Mouse (Mus musculus) megakaryocyte, adult 5-6 weeks (primary cell): ENCODE results near the gene Tubgcp4. TPM values are rescaled to one million over a fixed set of nuclear protein-coding genes. Genes with fewer than 3 reads are reported as not detected.
"Not testable (repeated sequence)": the region's sequence is repeated elsewhere in the genome, so short reads cannot be mapped to it uniquely, and the experiment has no call there.

Experiments used
- ATAC-seq: 2 replicates; pipeline ENCODE4 v1.8.0; 2016; ENCODE audit warnings: mild to moderate bottlenecking, inconsistent platforms; ENCODE audit not compliant: poor library complexity, severe bottlenecking
- total RNA-seq, 2 experiments: library from RNA; stranded (forward) in 1 of 2; stranded (reverse) in 1 of 2; fragments of 153-499, 151-499 nt in 1 of 2; fragments of 221-1000, 200-1000 nt in 1 of 2; gene quantifications; 2 replicates each; pipeline versions ENCODE4 v1.2.3 to v1.2.4; 2015 to 2017

Tubgcp4 gene
- 45.1 and 45.5 TPM in 2 replicates for total RNA-seq (2015)
- 34.3 and 42.9 TPM in 2 replicates for total RNA-seq (2017)

DNA sequence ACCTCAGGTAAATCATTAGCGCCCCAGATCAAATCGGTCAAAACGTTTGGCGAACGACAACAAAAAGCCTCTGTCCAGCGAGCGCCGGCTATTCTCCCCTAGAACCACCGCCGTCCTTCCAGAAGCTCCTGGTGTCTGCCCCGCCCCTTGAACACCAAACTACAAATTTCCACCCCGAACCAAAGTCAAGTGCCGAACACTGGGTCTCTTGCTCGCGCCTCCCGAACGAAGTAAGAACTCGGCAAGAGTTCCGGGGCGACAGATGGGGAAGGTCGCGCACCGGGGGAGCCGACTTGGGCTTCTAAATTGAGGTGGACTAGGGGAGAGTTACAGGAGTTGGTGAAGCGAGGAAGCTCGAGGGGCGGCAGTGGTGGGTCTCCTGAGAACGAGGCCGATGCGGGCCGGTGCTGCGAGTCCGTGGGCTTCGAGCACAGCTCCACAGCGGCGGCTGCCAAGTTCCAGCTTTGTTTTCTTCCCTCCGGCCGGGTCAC, at the start of gene Tubgcp4:
Tubgcp4 (plus strand) TSS at position 174 of the 491 bp plus-strand sequence.
- ATAC-seq, result peak; percentile 36

GRCm38 (mm10) chr2:121126302-121126701, 44.2 kb upstream of the Tubgcp4 start:
- ATAC-seq, result not testable (repeated sequence)

GRCm38 (mm10) chr2:121127536-121127935, 42.9 kb upstream of the Tubgcp4 start:
- ATAC-seq, result no peak

- no peak for ATAC-seq
Measured at GRCm38 (mm10) chr2:121128865-121129620, 41.4 kb upstream of the Tubgcp4 start.

DNA sequence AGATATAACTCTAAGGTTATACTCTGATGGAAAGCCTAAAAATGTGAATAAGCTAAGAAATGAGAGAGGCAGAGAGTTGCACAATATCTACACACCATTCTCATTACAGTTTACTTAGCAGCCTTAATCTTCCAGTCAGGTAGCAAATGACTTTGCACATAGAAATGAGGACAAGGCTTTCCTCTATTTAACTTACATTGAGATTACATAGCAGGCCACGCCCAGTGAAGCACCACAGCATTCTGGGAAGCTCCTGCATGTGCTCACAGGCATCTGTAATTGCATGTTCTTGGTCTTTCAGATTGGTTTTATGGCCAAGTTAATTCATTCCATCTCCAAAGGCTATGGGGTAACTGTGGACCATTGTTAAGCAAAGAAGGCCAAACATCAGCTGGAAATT, 37.6 kb upstream of the Tubgcp4 start:
- no peak for ATAC-seq

DNA sequence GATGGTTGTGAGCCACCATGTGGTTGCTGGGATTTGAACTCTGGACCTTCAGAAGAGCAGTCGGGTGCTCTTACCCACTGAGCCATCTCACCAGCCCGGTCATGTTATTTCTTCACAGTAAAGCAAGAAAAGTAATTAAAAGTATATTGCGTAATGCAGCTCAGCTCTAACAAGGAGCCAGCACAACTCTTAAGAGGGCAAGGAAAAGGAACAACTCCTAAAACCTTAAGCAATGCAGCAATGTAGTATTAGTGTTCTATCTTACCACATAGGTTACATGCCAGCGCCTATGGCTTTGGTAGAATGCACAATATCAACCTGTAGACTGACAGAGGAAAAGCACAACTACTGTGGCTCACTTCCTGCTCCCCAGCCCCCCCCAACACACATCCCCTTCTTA, 33.1 kb upstream of the Tubgcp4 start:
- ATAC-seq, result no peak

GRCm38 (mm10) chr2:121139266-121140017, 31.0 kb upstream of the Tubgcp4 start:
- ATAC-seq, result peak; percentile 22

DNA sequence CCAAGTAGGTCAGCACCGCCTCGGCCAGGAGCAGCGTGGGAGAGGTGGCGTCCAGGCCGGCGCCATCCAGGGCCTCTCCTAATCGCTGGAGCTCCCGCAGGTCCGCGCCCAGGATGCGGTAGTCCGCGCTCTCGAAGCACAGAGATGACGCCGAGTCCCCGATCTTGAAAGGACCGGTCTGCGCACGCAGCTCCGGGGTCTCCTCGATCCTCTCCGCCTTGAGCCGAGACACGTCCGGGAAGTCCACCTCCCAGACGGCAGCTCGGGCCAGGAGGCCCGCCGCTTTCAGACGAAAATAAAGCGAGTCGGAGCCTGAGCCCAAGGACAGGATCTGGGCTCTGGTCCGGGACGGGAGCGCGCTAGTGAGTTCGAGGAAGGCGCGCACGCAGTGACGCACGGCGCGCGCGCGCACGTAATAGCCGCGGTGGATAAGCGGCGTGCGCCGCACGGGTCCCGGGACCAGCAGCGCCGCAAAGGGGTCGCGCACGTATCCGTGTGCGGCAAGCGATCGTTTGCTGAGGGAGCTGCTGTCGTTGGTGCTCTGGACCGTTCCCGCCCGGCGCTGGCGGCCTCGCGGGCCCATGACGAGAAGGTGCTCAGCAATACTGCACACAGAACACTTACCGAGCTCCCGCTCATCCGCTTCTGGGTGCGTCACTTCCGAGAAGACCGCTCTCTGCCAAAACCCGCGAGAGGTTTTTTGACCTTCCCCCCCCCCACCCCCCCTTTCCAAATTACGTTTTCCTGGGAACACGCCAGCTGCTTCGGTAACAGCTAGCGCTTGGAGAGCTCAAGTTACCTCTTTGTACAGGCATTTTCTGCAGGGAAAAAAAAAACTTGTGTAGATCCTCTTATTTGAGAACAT, 30.2 kb upstream of the Tubgcp4 start, which contains the start of the genes Adal and Lcmt2:
Adal (plus strand) TSS at position 411 of the 865 bp plus-strand sequence.
Lcmt2 (minus strand) TSS at position 636 of the 865 bp plus-strand sequence.
- ATAC-seq, result peak; percentile 82

GRCm38 (mm10) chr2:121141216-121142035, 29.0 kb upstream of the Tubgcp4 start:
- no peak for ATAC-seq

- no peak for ATAC-seq
Measured at GRCm38 (mm10) chr2:121142415-121142814, 28.0 kb upstream of the Tubgcp4 start.

DNA sequence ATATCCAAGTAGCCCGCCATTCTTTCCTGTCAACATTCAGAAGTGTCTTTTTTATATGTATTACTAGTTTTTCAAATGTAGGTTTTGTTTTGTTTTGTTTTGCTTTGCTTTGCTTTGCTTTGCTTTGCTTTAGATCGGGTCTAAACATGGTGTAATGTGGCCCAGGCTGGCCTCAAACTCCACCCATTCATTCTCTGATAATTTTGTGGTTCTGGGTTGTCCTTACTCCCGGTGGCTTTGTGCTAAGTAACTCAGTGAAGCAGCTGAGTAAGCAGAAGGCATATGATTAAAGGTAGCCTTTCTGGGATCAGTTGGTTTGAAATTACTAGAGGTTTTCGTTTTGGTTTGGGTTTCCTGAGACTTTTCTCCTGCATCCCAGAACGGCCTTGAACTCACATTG, 20.8 kb upstream of the Tubgcp4 start:
- no peak for ATAC-seq

- ATAC-seq, result no peak
Measured at GRCm38 (mm10) chr2:121153100-121153499, 17.4 kb upstream of the Tubgcp4 start.

GRCm38 (mm10) chr2:121169173-121169572, 1.3 kb upstream of the Tubgcp4 start:
- no peak for ATAC-seq

- ATAC-seq, result peak; percentile 69
Measured at GRCm38 (mm10) chr2:121169902-121170301, 552 bp upstream of the Tubgcp4 start.

GRCm38 (mm10) chr2:121170980-121171742, 707 bp downstream of the Tubgcp4 start, which contains the start of gene Zscan29:
Gene Zscan29, minus strand, starts transcription at chr2:121171125.
- ATAC-seq, result peak; percentile 80

DNA sequence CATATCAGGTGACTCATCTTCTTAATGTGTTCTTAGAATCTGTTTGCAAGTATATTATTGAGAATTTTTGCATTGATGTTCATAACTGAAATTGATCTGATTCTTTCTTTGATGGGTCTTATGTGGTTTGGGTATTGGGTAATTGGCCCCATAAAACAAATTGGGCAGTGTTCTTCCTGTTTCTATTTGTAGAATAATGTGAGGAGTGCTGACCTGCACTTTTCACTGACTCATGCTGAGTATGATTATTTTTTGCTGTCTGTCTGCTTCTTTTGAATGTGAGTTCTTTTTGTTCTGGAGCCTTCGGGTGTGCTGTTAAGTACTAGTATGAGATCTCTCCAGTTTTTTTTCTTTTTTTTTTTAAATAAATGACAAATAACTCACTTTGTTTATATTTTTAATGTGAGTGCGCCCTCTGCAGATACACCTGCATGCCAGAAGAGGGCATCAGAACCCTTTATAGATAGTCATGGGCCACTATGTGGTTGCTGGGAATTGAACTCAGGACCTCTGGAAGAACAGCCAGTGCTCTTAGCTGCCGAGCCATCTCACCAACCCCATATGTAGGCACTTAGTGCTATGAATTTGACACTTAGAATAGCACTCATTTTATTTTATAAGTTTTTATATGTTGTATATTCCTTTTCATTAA, 8.5 kb downstream of the Tubgcp4 start:
- peak; percentile 66 for ATAC-seq

GRCm38 (mm10) chr2:121183431-121183830, 13.0 kb downstream of the Tubgcp4 start:
- no peak for ATAC-seq

DNA sequence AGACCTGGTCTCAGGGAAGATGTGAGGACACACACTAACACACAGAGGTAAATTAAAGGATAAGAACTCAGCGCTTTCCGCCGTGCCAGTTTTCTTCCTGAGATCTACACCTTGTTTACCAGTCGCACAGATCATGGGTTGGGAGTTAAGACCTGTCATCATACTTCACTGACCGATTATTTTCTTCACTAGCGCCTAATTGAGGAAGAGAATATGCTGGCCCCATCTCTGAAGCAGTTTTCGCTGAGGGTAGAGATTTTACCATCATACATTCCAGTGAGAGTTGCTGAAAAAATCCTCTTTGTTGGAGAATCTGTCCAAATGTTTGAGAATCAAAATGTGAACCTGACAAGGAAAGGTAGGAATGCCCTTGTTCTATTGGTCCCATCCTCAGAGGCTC, 13.7 kb downstream of the Tubgcp4 start:
- no peak for ATAC-seq
